Mouse (Mus musculus): ENCODE data around the gene Ciao2a.

Ciao2a gene

GRCm38 (mm10) chr9:66126456-66127192 is at the start of gene Ciao2a, which contains the start of gene Snx1:
Ciao2a (plus strand) TSS chr9:66126611.
Snx1 (minus strand) TSS chr9:66126587.
- DNase-seq, result peak; percentile 92 to 95

- DNase-seq, result no peak
Measured at GRCm38 (mm10) chr9:66078072-66078471, 48.3 kb upstream of the Ciao2a start.

DNA sequence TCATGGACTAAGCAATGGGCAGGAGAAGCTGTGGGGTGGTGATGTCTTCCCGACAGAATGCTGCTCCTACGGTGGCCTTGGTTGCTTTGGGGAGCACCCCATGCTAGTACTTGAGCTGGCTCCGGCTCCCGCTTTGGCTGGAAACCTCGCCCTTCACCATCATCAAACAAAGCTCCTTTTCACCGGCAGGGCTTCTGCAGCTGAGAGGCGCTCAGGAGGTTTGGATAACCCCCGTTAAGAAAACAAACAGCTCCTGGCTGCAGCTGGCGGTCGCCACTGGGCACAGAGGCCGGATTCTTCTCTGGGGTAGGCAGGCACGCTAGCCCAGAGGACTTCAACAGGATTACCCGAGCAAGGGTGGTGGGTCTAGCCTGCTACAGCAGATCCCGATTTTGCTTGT is 47.9 kb upstream of the Ciao2a start:
- DNase-seq, result no peak

- no peak for DNase-seq
Measured at GRCm38 (mm10) chr9:66080804-66081459, 45.5 kb upstream of the Ciao2a start.

GRCm38 (mm10) chr9:66081999-66082398 is 44.4 kb upstream of the Ciao2a start:
- DNase-seq, result no peak

DNA sequence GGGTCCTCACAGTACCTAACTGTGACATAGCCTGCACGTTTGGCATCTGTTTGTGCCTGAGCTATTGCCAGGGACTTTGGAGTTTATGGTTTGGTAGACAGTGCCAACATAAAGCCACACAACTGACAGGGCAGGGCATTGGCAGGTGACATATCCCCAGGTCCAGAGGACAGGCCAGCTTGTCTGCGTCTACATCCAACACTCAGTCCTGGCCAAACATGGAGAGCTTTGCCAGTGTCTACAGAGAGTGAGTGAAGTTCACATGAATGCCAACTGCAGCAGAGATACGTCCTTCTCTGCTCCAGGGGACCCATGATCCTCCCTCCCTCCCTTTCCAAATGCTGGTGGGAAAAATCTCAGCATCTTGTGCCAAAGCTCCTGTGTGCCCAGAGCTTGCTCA is 42.2 kb upstream of the Ciao2a start:
- DNase-seq, result no peak

DNA sequence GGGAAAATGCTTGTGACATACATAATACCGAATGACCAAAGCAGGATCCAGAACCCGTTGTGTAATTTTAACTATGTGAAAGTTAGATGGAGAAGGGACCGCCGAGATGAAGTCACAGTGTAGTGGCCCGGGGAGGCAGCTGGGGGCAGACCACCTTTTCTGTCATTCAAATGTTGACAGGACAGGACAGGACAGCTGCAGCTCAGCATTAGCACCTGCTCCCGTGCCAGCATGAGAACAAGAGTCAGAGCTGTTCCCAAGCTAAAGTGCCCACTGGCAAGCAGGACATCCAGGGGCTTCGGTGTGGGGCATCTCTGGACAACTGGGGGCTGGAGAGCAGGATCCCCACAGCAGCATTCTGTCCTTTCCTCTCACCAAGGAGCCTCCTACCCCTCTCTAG is 39.3 kb upstream of the Ciao2a start:
- no peak for DNase-seq

GRCm38 (mm10) chr9:66088411-66088810 is 38.0 kb upstream of the Ciao2a start:
- peak; percentile 45 to 53 for DNase-seq

GRCm38 (mm10) chr9:66090593-66091244 is 35.7 kb upstream of the Ciao2a start:
- DNase-seq, result no peak

DNA sequence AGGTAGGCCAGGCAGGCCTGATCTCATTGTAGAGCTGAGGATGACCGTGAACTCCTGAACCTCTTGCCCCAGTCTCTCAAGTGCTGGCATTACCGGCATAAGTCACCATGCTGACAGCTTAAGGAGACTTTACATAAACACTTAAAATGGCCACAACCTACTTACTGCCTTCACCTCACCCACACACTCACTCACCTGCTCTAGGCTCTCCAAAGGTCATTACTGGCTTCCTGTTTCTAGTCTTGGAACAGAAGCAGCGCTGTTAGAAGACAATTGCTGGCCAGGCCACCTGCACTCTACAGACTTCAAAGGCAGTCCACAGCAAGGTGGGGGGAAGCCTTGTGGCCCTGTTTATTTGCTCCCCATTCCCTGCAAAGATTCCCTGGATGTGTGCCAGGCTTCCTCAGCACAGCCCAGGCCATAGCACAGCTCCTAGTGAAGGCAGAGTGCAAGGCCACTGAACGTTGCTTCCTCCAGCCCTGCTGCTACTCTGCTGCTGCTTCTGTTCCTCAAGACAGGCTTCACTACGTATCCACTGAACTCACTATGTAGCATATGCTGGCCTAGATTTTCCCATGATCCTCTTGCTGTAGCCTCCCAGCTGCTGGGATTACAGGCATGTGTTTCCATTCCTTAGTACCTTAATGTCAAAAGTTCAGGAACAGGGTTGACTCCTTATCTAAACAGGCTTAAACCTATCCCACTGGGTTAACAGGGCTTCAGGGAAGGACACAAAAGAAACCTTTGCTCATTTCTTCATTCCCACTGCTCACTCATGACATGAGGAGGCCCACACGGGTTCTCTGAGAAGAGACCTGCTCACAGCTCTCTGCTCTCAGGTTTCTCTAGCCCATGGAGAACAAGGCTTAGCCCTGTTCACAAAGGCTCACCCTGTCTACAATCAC is 34.8 kb upstream of the Ciao2a start:
- DNase-seq, result no peak

DNA sequence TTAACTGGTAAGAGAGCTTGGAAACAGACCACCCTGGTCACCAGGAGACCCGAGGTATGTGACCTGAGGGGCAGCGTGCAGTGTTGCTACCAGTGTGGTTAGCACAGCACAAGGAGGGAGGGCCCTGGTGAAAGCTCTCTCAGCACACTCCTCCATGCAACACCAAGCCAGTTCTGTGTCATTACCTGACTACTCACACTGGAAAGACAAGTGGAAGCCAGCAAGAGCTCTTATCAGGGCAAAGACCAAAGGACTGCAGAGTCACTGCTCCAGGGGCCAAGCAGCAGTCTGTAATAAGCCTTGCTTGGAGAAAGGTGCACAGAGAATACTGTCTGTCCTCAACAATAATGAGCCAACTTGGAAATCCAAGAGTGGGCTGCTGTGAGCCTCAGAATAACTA is 33.7 kb upstream of the Ciao2a start:
- DNase-seq, result no peak

GRCm38 (mm10) chr9:66101577-66101976 is 24.8 kb upstream of the Ciao2a start:
- DNase-seq, result no peak

GRCm38 (mm10) chr9:66102668-66103067 is 23.7 kb upstream of the Ciao2a start:
- DNase-seq, result no peak

- DNase-seq, result no peak
Measured at GRCm38 (mm10) chr9:66104601-66105000, 21.8 kb upstream of the Ciao2a start.

DNA sequence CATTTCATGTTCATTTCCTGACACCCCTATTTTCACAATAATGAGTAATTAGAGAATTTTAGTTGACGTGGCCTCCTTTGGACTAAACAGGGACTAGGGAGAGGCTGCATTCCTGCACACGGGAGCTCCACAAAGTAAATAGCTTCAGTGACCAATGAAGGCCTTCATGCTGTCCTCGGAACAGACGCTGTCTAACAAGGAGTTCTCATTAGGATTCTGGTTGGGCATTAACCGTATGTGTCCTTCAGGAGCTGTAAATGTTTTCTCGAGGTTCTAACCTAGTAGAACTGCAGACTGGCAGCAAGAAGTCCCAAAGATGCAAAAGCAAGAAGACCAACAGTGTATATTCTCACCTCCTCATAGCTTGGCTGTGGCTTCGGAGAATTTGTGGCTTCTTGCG is 21.2 kb upstream of the Ciao2a start:
- no peak for DNase-seq

- DNase-seq, result no peak
Measured at GRCm38 (mm10) chr9:66109574-66109973, 16.8 kb upstream of the Ciao2a start.

DNA sequence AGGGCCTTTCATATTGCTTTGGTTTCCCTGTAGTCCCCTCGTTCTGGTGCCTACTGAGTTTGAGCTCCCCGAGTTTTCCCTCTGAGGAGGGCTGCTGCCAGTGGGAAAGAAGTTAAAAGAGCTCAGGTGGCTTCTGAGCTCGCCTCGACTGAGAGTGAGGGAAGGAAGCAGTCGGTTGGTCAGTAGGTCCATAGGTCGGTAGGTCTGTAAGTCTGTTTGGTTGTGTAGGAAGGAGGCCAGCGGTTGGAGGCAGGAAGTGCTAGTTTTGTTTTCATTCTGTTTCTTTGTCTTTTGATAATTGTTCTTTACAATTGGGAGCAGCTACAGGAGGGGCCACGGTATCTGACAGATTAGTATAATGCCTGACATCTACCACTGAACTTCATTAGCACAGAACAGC is 16.3 kb upstream of the Ciao2a start:
- no peak for DNase-seq

- no peak for DNase-seq
Measured at GRCm38 (mm10) chr9:66110611-66111379, 15.6 kb upstream of the Ciao2a start.

DNA sequence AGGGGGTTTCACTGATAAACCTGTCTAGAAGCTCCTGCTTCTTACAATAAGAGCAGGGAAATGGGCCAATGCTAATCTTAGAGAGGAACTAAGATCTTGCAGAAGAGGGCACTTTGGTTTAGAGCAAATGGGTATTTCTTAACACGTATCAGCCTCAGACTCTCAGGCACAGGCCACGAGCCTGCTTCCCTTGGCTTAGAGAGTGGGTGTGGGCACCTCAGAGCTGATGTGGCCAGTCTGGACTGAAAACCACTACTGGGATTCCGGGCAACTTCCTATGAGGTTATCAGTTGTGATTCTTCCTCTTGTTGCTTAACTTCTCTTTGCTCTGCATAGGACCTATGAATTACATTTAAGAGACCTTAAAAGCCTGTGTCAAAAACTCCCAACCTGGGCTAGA is 12.1 kb upstream of the Ciao2a start:
- no peak for DNase-seq

GRCm38 (mm10) chr9:66116890-66117289 is 9.5 kb upstream of the Ciao2a start:
- DNase-seq, result no peak

DNA sequence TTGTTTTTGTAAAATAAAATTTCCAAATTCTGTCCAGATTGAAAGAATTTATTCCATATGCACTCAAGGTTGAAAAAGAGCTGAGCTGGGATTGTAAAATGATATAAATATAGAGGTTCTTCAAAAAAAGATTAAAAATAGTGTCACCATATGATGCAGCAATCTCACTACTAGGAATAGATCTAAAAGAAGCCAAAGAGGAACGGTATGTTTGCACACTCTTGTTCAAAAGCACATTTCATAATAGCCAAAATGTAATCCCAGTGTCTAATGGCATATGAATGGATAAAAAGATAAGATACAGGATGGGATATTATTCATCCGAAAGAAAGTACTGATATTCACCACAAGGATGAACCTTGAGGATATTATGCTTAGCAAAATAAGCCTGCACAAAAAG is 6.9 kb upstream of the Ciao2a start:
- DNase-seq, result no peak

GRCm38 (mm10) chr9:66120106-66120505 is 6.3 kb upstream of the Ciao2a start:
- no peak for DNase-seq
